Mouse (Mus musculus): ENCODE measurements around the gene Zfand3. TPM values are rescaled to one million over a fixed set of nuclear protein-coding genes. Genes with fewer than 3 reads are reported as not detected.

The Zfand3 gene
- polyA plus RNA-seq, 1 experiment from 2014 or later, result 34.2 TPM

GRCm38 (mm10) chr17:30029633-30030226 lies 25.2 kb downstream of the Zfand3 start:
- Histone ChIP-seq H3K27ac (ENCODE audit: low read length) (no peak overlapping the region), H3K4me2 (ENCODE audit: low read depth, low read length) (no peak overlapping the region), H3K27me3 (ENCODE audit: control insufficient read depth, insufficient read depth, low read length) (no peaks in the 10 kb centered on the region), H3K36me3 (ENCODE audit: control insufficient read depth, insufficient read depth, low read length) (no peaks in the 10 kb centered on the region), H3K4me1 (ENCODE audit: control insufficient read depth, insufficient read depth, low read length) (peaks cover 42% of the 10 kb centered on the region), H3K9me3 (replicated peaks; ENCODE audit: control insufficient read depth, low read length) (no peaks in the 10 kb centered on the region), H3K9ac (ENCODE audit: low read length) (no peak overlapping the region), H3K4me3 (replicated peaks; ENCODE audit: low read length) (no peak overlapping the region)
- ATAC-seq (ENCODE audit: insufficient read depth, low FRiP score), result no peak
- 49% methylated on average over 7 of the region's 7 CpGs for WGBS

DNA sequence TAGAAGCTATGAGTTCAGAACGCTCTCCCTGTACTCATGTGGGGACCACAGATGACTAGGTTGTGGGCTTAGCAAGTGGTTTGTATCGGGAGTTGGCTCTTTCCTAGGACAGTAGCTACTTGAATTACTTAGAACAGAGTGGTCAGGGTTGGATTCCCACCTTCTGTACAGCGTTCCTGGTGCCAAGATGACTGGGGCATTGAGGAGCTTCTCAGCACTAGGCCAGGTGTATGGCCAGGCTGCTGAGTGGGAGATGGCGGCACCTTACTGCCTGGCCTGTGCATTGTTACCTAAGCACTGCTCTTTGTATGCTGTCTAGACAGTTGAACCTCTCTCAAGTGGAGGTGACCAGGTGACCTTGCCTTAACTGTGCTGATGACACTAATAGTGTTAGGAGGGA lies 28.3 kb downstream of the Zfand3 start:
- no peaks in the 10 kb centered on the region for H3K27me3 ChIP-seq (ENCODE audit: control insufficient read depth, insufficient read depth, low read length)
- WGBS, result 92% methylated on average over 4 of the region's 4 CpGs
- H3K4me2 ChIP-seq (ENCODE audit: low read depth, low read length), result no peak overlapping the region
- no peaks in the 10 kb centered on the region for H3K36me3 ChIP-seq (ENCODE audit: control insufficient read depth, insufficient read depth, low read length)
- no peak for ATAC-seq (ENCODE audit: insufficient read depth, low FRiP score)
- no peaks in the 10 kb centered on the region for H3K9me3 ChIP-seq (replicated peaks; ENCODE audit: control insufficient read depth, low read length)
- H3K4me1 ChIP-seq (ENCODE audit: control insufficient read depth, insufficient read depth, low read length), result peaks cover 24% of the 10 kb centered on the region
- H3K27ac ChIP-seq (ENCODE audit: low read length), result no peak overlapping the region
- no peak overlapping the region for H3K4me3 ChIP-seq (replicated peaks; ENCODE audit: low read length)
- H3K9ac ChIP-seq (ENCODE audit: low read length), result no peak overlapping the region

DNA sequence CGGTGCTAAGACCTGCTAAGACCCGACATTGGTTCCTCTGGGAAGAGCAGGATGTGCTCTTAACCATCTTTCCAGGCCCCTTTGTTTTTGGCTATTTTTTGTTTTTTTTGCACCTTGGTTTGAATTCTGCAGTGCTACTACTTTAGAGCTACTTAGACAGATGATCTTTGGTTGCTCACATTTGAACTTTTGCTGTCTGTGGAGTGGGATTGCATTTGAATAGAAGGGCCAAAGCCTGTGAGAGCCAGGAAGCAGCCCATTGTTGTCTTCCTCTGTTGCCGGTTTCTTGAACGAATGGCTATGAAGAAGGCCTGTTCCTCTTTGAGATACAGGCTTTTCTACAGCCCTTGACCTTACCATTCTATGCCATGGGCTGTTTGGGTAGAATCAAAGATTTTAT lies 29.5 kb downstream of the Zfand3 start:
- Histone ChIP-seq H3K4me3 (replicated peaks; ENCODE audit: low read length) (no peak overlapping the region), H3K27ac (ENCODE audit: low read length) (no peak overlapping the region), H3K9ac (ENCODE audit: low read length) (no peak overlapping the region), H3K4me2 (ENCODE audit: low read depth, low read length) (no peak overlapping the region), H3K36me3 (ENCODE audit: control insufficient read depth, insufficient read depth, low read length) (no peaks in the 10 kb centered on the region), H3K9me3 (replicated peaks; ENCODE audit: control insufficient read depth, low read length) (no peaks in the 10 kb centered on the region), H3K4me1 (ENCODE audit: control insufficient read depth, insufficient read depth, low read length) (peaks cover 12% of the 10 kb centered on the region; the same call in 1 of the 2 replicates), H3K27me3 (ENCODE audit: control insufficient read depth, insufficient read depth, low read length) (no peaks in the 10 kb centered on the region)
- ATAC-seq (ENCODE audit: insufficient read depth, low FRiP score), result no peak
- 69% methylated on average over 4 of the region's 4 CpGs for WGBS

- WGBS, result 63% methylated on average over 4 of the region's 4 CpGs
- ATAC-seq (ENCODE audit: insufficient read depth, low FRiP score), result no peak
- H3K4me1 ChIP-seq (ENCODE audit: control insufficient read depth, insufficient read depth, low read length), result no peaks in the 10 kb centered on the region
These were observed 30.9 kb downstream of the Zfand3 start for GRCm38 (mm10) chr17:30035216-30036005.

GRCm38 (mm10) chr17:30043163-30043822 lies 38.8 kb downstream of the Zfand3 start:
- H3K27me3 ChIP-seq (ENCODE audit: control insufficient read depth, insufficient read depth, low read length), result no peaks in the 10 kb centered on the region
- no peak for ATAC-seq (ENCODE audit: insufficient read depth, low FRiP score)
- no peak overlapping the region for H3K4me3 ChIP-seq (replicated peaks; ENCODE audit: low read length)
- 90% methylated on average over 7 of the region's 7 CpGs for WGBS
- H3K4me2 ChIP-seq (ENCODE audit: low read depth, low read length), result no peak overlapping the region
- H3K9me3 ChIP-seq (replicated peaks; ENCODE audit: control insufficient read depth, low read length), result no peaks in the 10 kb centered on the region
- H3K4me1 ChIP-seq (ENCODE audit: control insufficient read depth, insufficient read depth, low read length), result peaks cover 7% of the 10 kb centered on the region; the same call in 1 of the 2 replicates
- no peak overlapping the region for H3K27ac ChIP-seq (ENCODE audit: low read length)
- H3K36me3 ChIP-seq (ENCODE audit: control insufficient read depth, insufficient read depth, low read length), result no peaks in the 10 kb centered on the region
- H3K9ac ChIP-seq (ENCODE audit: low read length), result no peak overlapping the region

More at GRCm38 (mm10) chr17:30035216-30036005, 30.9 kb downstream of the Zfand3 start:
- no peak overlapping the region for H3K27ac ChIP-seq (ENCODE audit: low read length)
- H3K9ac ChIP-seq (ENCODE audit: low read length), result no peak overlapping the region
- no peaks in the 10 kb centered on the region for H3K9me3 ChIP-seq (replicated peaks; ENCODE audit: control insufficient read depth, low read length)
- H3K4me3 ChIP-seq (replicated peaks; ENCODE audit: low read length), result no peak overlapping the region
- no peaks in the 10 kb centered on the region for H3K36me3 ChIP-seq (ENCODE audit: control insufficient read depth, insufficient read depth, low read length)
- no peaks in the 10 kb centered on the region for H3K27me3 ChIP-seq (ENCODE audit: control insufficient read depth, insufficient read depth, low read length)
- no peak overlapping the region for H3K4me2 ChIP-seq (ENCODE audit: low read depth, low read length)

DNA sequence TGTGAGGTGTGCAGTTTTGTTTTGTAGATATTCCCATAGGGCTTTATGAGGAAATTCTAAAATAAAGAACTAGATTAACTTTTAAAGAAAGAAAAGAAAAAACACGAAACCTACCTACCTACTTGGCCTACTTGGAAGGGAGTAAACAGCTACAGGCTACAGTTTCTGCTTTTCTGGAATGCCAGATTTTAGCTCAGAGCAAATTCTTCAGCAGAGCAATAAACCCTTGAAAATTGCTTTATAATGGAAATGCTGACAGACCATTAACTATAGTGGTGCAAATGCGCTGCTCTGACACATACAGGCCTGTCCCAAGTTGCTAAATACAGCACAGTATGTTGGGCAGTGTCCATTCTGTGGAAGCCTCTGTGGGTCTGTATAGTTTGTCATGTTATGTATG lies 40.6 kb downstream of the Zfand3 start:
- Histone ChIP-seq H3K27me3 (ENCODE audit: control insufficient read depth, insufficient read depth, low read length) (no peaks in the 10 kb centered on the region), H3K27ac (ENCODE audit: low read length) (no peak overlapping the region), H3K4me1 (ENCODE audit: control insufficient read depth, insufficient read depth, low read length) (peaks cover 7% of the 10 kb centered on the region; the same call in 1 of the 2 replicates), H3K9me3 (replicated peaks; ENCODE audit: control insufficient read depth, low read length) (no peaks in the 10 kb centered on the region), H3K4me2 (ENCODE audit: low read depth, low read length) (no peak overlapping the region), H3K4me3 (replicated peaks; ENCODE audit: low read length) (no peak overlapping the region), H3K9ac (ENCODE audit: low read length) (no peak overlapping the region), H3K36me3 (ENCODE audit: control insufficient read depth, insufficient read depth, low read length) (no peaks in the 10 kb centered on the region)
- WGBS, result 62% methylated on average over 2 of the region's 2 CpGs
- no peak for ATAC-seq (ENCODE audit: insufficient read depth, low FRiP score)

GRCm38 (mm10) chr17:30046654-30047053 lies 42.1 kb downstream of the Zfand3 start:
- no peak overlapping the region for H3K9ac ChIP-seq (ENCODE audit: low read length)
- no peak overlapping the region for H3K4me2 ChIP-seq (ENCODE audit: low read depth, low read length)
- no peak overlapping the region for H3K4me3 ChIP-seq (replicated peaks; ENCODE audit: low read length)
- H3K36me3 ChIP-seq (ENCODE audit: control insufficient read depth, insufficient read depth, low read length), result no peaks in the 10 kb centered on the region
- no peaks in the 10 kb centered on the region for H3K27me3 ChIP-seq (ENCODE audit: control insufficient read depth, insufficient read depth, low read length)
- no peak overlapping the region for H3K27ac ChIP-seq (ENCODE audit: low read length)
- peaks cover 7% of the 10 kb centered on the region; the same call in 1 of the 2 replicates for H3K4me1 ChIP-seq (ENCODE audit: control insufficient read depth, insufficient read depth, low read length)
- WGBS, result 91% methylated on average over 5 of the region's 5 CpGs
- H3K9me3 ChIP-seq (replicated peaks; ENCODE audit: control insufficient read depth, low read length), result no peaks in the 10 kb centered on the region
- no peak for ATAC-seq (ENCODE audit: insufficient read depth, low FRiP score)

GRCm38 (mm10) chr17:30051523-30052346 lies 47.2 kb downstream of the Zfand3 start:
- ATAC-seq (ENCODE audit: insufficient read depth, low FRiP score), result no peak
- H3K4me2 ChIP-seq (ENCODE audit: low read depth, low read length), result no peak overlapping the region
- H3K27me3 ChIP-seq (ENCODE audit: control insufficient read depth, insufficient read depth, low read length), result no peaks in the 10 kb centered on the region
- H3K9me3 ChIP-seq (replicated peaks; ENCODE audit: control insufficient read depth, low read length), result no peaks in the 10 kb centered on the region
- H3K36me3 ChIP-seq (ENCODE audit: control insufficient read depth, insufficient read depth, low read length), result no peaks in the 10 kb centered on the region
- H3K9ac ChIP-seq (ENCODE audit: low read length), result no peak overlapping the region
- 81% methylated on average over 5 of the region's 5 CpGs for WGBS
- no peak overlapping the region for H3K4me3 ChIP-seq (replicated peaks; ENCODE audit: low read length)
- no peak overlapping the region for H3K27ac ChIP-seq (ENCODE audit: low read length)
- 0 out of 2 replicates have a peak, but pooled peaks cover 7% of the 10 kb centered on the region for H3K4me1 ChIP-seq (ENCODE audit: control insufficient read depth, insufficient read depth, low read length)

Data from stomach, embryonic 16.5 days (tissue).